Mouse (Mus musculus) c-Kit-positive CD71-positive TER-119-positive erythroid progenitor cells, embryonic 14.5 days (primary cell): ENCODE data around the gene Tmem151b.
A peak's percentile ranks its signal among the peaks of the same experiment; 100 is the strongest.

Experiments used
- DNase-seq: peaks from one replicate; pipeline ENCODE4 v3.0.0-alpha.2; 2013; ENCODE audit warnings: low spot score

Gene Tmem151b

GRCm38 (mm10) chr17:45584096-45584896 lies 34.8 kb upstream of the Tmem151b start:
- DNase-seq = no peak

DNA sequence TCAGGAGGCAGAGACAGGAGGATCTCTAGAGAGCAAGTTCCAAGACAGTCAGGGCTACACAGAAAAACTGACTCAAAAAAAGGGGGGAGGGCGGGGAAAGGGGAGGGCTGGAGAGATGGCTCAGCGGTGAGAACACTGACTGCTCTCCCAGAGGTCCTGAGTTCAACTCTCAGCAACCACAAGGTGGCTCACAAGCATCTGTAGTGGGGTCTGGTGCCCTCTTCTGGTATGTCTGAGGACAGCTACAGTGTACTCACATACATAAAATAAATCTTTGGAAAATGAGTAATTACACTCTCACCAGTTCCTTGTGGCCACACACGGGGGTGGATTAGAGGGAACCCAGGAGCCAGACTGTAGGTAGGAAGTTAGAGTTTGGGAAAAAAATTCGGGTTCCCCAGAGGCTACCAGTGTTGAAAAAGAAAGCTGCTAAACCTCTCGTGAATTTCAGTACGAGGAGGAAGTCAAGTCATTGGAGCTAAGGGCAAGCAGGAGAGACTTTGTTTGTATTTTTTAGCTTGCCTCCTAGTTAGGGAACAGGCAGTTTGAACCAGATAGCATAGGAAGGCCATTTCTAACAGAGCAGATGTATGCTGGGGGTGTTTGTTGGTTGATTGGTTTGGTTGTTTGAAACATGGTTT lies 33.4 kb upstream of the Tmem151b start:
- no peak for DNase-seq

- DNase-seq = peak; percentile 78
Observed at GRCm38 (mm10) chr17:45582188-45582587, 32.7 kb upstream of the Tmem151b start.

GRCm38 (mm10) chr17:45581567-45581983 lies 32.1 kb upstream of the Tmem151b start:
- peak; percentile 88 for DNase-seq

- DNase-seq = no peak
Observed at GRCm38 (mm10) chr17:45580958-45581477, 31.5 kb upstream of the Tmem151b start.

- no peak for DNase-seq
Observed at GRCm38 (mm10) chr17:45579554-45579953, 30.1 kb upstream of the Tmem151b start.

- no peak for DNase-seq
Observed at GRCm38 (mm10) chr17:45578843-45579242, 29.4 kb upstream of the Tmem151b start.

GRCm38 (mm10) chr17:45578242-45578641 lies 28.8 kb upstream of the Tmem151b start:
- no peak for DNase-seq

- DNase-seq = no peak
Observed at GRCm38 (mm10) chr17:45575123-45575897, 25.8 kb upstream of the Tmem151b start.

DNA sequence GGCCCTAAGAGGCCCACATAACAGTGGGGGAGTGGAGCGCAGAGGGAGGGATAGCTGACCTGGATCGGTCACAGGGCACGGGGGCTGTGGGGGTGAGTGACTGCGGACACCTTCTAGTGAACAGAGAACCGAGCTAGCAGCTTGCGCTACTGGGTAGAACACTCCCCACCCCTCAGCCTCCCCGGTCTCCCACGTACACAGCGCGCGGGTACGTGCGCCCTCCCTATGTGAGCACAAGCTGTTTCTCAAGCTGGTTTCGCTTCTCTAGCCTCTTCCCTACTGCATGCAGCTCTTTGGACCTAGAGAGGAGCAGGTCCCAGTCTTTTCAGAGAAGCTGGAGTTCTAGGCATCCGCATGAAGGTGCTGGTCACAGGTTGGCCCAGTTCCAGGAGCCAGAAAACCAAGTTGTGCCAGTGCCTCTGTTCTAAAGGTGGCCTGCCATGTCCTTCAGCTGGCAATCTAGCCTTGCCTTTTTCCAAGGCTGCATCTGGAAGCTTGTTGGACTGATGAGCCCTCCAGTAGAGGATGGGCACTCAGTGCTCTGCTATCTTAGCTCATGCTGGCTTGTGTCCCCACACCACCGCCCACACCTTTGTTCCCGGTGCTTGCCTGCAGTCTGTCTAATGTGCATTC lies 24.8 kb upstream of the Tmem151b start:
- no peak for DNase-seq

- DNase-seq = peak; percentile 88
Observed at GRCm38 (mm10) chr17:45573780-45574123, 24.3 kb upstream of the Tmem151b start.

DNA sequence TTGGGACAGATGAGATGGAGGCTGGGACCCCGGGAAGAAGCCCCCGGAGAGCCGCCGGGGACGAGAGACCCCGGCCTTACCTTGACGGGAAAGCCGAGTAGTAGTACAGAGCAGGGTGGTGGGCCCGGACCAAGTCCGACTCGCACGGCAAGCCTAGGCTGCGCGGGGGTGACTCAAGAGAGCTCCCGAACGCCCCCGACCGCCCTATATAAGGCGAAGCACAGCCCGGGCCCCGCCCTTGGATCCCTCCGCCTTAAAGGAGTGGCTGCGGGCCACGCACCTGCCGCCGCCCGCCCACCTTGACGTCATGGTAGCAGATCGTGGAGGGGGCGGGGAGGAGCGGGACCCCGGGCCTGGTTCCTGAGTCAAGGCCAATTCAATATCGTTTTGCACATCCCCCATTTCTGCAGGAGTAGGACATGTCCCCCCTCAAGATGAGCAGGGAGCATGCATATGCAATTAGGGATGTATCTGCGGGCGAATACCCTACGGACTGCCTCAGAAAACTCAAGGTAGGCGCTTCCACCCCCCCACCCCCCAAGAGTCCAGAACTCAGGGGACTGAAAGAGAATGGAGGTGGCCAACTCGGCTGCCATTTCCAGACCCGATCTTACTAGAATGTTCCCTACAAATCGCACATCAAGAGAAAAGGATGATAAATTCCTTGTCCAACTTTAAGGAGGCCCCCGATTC lies 23.8 kb upstream of the Tmem151b start, which contains the start of gene Hsp90ab1:
Hsp90ab1 (minus strand) TSS at position 185 of the 693 bp plus-strand sequence.
- DNase-seq = peak; percentile 94

DNA sequence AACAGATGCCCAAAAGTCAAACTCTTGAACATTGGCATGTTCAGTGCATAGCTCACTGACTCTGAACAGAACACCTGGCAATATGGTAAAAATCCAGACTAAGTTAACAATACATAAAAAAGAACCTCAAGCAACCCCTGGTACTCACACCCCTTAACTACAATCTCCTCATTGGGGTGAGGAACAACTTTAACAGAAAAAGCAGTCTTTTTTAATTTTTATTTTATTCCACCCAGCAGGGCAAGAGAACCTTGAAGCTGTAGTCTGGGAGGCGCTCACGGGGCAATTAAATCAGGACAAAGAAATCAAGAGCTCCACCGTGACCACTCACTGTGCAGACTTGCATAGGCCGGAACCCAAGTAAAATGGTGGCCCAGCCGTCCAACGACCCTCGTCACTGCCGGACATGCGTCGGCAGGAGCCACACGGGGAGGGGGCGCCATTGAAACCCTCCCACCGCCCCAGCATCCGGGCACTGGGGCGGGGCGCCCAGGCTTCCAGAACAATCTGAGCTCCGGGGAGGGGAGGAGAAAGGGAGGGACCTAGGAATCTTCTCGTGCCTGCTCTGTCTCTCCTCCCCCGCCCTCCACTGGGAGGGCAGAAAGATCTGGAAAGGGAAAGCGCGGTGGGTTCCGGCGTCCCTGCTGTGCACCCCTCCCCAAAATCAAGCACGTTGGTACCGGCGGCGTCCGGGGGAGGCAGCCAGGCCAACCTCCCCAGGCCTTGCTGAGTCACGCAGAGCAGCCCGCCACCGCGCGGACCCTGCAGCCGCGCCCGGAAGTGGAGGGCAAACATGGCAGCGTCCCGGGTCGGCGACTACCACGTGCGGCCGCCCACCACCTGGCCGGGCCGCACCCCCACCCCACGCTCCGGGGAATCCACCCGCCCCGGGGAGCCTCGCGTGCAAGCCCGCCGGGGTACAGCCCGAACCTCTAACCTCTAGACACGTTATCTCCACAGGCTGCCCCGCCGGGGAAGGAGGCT lies 22.9 kb upstream of the Tmem151b start:
- DNase-seq = no peak

GRCm38 (mm10) chr17:45569999-45570398 lies 20.5 kb upstream of the Tmem151b start:
- no peak for DNase-seq

- no peak for DNase-seq
Observed at GRCm38 (mm10) chr17:45568990-45569389, 19.5 kb upstream of the Tmem151b start.

DNA sequence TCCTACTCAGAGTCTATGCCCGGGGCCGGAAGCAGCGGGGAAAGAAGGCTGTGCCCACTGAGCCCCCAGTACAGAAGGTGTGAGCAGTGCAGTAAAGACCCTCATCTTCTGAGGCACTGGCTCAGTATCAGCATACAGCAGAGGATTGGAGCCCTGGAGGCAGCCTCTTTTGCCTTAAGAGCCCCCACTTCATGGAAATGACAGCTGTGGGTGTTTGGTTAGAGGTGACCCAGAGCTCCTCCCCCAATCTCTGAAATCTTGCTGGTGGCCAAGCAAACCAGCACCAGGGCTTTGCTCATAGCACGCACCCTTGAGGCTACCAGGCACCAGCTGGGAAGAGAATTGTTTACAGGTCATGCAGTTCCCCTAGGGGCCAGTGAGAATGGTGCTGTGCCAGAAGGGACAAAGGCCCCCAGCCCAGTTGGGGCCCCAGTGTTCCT lies 17.7 kb upstream of the Tmem151b start:
- DNase-seq = no peak

DNA sequence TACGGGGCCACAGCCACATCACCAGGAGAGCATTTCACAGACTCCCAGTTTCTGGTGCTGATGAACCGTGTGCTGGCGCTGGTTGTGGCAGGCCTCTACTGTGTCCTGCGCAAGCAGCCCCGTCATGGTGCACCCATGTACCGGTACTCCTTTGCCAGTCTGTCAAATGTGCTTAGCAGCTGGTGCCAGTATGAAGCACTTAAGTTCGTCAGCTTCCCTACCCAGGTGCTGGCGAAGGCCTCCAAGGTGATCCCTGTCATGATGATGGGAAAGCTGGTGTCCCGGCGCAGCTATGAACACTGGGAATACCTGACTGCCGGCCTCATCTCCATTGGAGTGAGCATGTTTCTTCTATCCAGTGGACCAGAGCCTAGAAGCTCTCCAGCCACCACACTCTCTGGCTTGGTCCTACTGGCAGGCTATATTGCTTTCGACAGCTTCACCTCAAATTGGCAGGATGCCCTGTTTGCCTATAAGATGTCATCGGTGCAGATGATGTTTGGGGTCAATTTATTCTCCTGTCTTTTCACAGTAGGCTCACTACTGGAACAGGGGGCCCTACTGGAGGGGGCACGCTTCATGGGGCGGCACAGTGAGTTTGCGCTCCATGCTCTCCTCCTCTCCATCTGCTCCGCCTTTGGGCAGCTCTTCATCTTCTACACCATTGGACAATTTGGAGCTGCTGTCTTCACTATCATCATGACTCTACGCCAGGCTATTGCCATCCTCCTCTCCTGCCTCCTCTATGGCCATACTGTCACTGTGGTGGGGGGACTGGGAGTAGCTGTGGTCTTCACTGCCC lies 17.1 kb upstream of the Tmem151b start:
- no peak for DNase-seq

DNA sequence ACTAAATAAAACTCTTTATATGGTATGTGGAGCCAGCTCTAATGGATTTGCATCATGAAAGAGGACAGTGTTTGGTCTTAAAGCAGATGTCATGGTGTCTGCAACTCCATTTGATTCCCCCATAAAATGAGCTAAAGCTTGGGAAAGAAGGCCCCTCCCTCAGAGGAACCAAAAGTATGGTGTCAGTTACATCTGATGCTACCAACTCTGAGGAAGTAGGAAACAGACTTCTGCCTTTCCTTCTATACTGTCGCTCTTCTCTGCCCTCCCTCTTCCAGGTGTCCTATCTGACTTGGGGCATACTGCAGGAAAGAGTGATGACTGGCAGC lies 16.5 kb upstream of the Tmem151b start:
- DNase-seq = no peak

- DNase-seq = no peak
Observed at GRCm38 (mm10) chr17:45565103-45565502, 15.6 kb upstream of the Tmem151b start.
